Mouse (Mus musculus): ENCODE results near the gene Slc17a8.
"Not testable (repeated sequence)": the region's sequence is repeated elsewhere in the genome, so short reads cannot be mapped to it uniquely, and the experiment has no call there.

DNA sequence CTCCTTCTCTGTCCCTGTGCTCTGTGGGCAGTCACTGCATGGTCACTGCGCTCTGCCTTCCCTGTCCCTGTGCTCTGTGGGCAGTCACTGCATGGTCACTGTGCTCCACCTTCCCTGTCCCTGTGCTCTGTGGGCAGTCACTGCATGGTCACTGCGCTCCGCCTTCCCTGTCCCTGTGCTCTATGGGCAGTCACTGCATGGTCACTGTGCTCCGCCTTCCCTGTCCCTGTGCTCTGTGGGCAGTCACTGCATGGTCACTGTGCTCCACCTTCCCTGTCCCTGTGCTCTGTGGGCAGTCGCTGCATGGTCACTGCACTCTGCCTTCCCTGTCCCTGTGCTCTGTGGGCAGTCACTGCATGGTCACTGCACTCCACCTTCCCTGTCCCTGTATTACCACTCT is 49.3 kb upstream of the Slc17a8 start:
- TF ChIP-seq POLR2A (IDR thresholded peaks at IDR 0.05; ENCODE audit: borderline replicate concordance, extremely low read depth, insufficient read depth, insufficient read length, poor library complexity, severe bottlenecking); CTCF (IDR thresholded peaks at IDR 0.05; ENCODE audit: borderline replicate concordance, extremely low read depth, insufficient read depth, insufficient read length): not testable (repeated sequence)
